Mouse (Mus musculus) large intestine, adult 2 months (tissue): Measurements from ENCODE around the gene Kif7. TPM values are rescaled to one million over a fixed set of nuclear protein-coding genes. Genes with fewer than 3 reads are reported as not detected.

ENCODE experiments used
- polyA plus RNA-seq: library from polyadenylated mRNA; depleted of rRNA; stranded (reverse); fragments of >200 nt; gene quantifications from 2 replicates; pipeline ENCODE4 v1.2.3, GENCODE M21; 2012; rRNA removed

Kif7 gene
- polyA plus RNA-seq, 1 experiment, result 0.40 TPM

Other genes with a start within 250 kb of the Kif7 start
- gene Polg, start 249.4 kb downstream of the Kif7 start, polyA plus RNA-seq, result 33.1 and 39.0 TPM in 2 replicates
- gene Rhcg, start 98.1 kb downstream of the Kif7 start, polyA plus RNA-seq, result 0.06 and 0.07 TPM in 2 replicates
- gene Ticrr, start 55.5 kb downstream of the Kif7 start, polyA plus RNA-seq, result 2.2 and 3.0 TPM in 2 replicates
- 14.5 and 16.5 TPM in 2 replicates for gene Plin1, start 17.2 kb upstream of the Kif7 start, polyA plus RNA-seq
- gene Pex11a, start 27.4 kb upstream of the Kif7 start, polyA plus RNA-seq, result 18.9 and 27.5 TPM in 2 replicates
- 0.05 and 0.10 TPM in 2 replicates for gene Wdr93, start 27.4 kb upstream of the Kif7 start, polyA plus RNA-seq
- 0.69 and 0.85 TPM in 2 replicates for gene Mesp1, start 78.1 kb upstream of the Kif7 start, polyA plus RNA-seq
- 0.35 and 0.64 TPM in 2 replicates for gene Mesp2, start 95.0 kb upstream of the Kif7 start, polyA plus RNA-seq
- 4,692 and 5,417 TPM in 2 replicates for gene Anpep, start 145.3 kb upstream of the Kif7 start, polyA plus RNA-seq
- 12.4 and 14.3 TPM in 2 replicates for gene Ap3s2, start 204.9 kb upstream of the Kif7 start, polyA plus RNA-seq
- gene Arpin, start 219.6 kb upstream of the Kif7 start, polyA plus RNA-seq, result 38.9 and 42.3 TPM in 2 replicates